Mouse (Mus musculus): Measurements from ENCODE around the gene Hoxa7. TPM values are rescaled to one million over a fixed set of nuclear protein-coding genes. Genes with fewer than 3 reads are reported as not detected.
A peak's percentile ranks its signal among the peaks of the same experiment; 100 is the strongest.

The Hoxa7 gene
- total RNA-seq, 2 experiments from 2014 or later, result not detected

DNA sequence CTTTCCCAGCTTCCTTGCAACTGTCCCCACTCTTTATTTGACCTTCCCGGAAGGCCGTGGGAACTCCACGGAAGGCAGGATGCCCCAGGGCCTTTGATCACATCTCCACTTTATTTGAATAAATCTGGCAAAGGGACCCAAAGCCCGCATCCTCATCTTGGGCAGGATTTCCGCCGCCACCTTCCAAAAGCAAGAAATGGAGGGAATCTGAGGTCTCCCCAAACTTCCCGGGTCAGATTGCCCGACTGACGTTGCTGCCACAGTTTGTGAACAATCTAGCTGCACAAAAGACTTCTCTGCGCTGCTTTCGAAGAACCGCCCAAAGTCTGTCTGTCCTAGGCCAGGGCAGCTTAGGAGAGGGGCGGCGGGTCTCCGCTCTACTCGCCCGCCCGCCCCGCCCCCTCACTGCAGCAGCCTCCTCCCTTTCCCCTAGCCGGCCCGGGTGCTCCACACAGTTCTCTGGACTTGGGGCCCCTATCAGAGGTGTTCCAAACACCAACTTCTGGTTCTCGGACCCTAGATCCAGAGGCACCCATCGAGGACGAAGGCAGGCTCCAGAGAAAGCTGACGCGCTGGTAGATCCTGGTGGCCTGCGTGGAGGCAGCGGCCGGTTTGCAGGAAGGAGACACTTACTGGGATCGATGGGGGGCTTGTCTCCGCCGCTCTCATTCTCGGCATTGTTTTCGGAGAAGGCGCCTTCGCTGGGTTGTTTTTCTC is 3.4 kb upstream of the Hoxa7 start:
- DNase-seq (ENCODE audit: low spot score in 2 of 2), result no peak

DNA sequence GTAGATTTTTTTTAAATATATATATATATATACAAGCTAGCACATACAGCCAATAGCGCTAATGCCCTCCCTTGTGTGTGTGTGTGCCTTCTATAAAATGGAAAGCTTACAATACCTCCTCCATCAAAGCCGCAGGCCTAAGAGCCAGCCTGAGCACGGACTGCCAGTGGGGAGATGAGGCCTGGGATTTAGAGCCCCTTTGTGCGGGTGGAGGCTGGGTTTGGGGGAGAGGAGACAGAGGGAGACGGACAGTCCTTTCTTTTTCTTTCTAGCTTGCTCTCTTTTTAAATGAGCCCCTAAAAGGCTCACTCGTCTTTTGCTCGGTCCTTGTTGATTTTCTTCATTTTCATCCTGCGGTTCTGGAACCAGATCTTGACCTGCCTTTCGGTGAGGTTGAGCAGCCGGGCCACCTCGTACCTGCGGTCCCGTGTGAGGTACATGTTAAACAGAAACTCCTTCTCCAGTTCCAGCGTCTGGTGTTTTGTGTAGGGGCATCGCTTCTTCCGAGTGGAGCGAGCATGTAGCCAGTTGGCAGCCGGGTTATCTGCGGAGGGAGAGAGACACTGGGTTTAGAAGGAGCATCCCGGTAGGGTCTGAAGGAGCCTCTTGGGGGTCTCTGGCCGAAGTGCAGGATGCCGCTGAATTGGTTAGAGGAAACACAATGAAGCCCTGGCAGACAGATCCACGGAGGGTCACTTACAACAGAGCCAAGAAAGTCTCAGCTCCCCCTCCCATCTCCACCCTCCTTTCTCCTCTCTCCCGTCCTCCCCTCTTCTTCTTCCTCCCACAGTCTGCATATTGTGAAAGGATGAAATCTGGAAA is 2.5 kb upstream of the Hoxa7 start:
- no peak for DNase-seq (ENCODE audit: low spot score in 2 of 2)
- H3K4me3 ChIP-seq, result no peak overlapping the region
- H3K27ac ChIP-seq, result no peak overlapping the region
- TF ChIP-seq CTCF (conservative IDR thresholded peaks at IDR 0.05), result no peak

More for the DNA sequence above, 3.4 kb upstream of the Hoxa7 start:
- TF ChIP-seq CTCF (conservative IDR thresholded peaks at IDR 0.05), result no peak
- no peak overlapping the region for H3K4me3 ChIP-seq
- H3K27ac ChIP-seq, result no peak overlapping the region

DNA sequence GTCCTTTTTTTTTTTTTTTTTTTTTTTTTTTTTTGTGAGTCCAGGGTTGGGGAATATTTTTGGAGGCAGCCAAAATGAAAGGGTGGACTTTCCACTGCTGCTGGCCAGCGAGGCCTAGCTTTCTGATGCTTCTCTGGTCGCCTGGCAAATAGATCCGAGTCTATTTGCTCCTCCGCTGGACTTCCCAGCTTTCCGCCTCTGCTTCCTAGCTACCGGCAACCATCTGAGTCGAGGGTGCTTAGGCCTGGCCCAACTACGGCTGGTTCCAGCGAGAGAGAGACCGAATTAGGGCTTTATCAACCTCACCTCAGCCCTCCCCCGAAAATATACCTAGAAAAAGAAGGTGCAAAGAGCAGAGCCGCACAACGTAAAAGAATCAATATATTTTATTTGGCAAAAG is 1.1 kb upstream of the Hoxa7 start:
- no peak for DNase-seq (ENCODE audit: low spot score in 2 of 2)
- Histone ChIP-seq H3K27ac (no peak overlapping the region), H3K4me3 (no peak overlapping the region)
- no peak for TF ChIP-seq CTCF (conservative IDR thresholded peaks at IDR 0.05)

DNA sequence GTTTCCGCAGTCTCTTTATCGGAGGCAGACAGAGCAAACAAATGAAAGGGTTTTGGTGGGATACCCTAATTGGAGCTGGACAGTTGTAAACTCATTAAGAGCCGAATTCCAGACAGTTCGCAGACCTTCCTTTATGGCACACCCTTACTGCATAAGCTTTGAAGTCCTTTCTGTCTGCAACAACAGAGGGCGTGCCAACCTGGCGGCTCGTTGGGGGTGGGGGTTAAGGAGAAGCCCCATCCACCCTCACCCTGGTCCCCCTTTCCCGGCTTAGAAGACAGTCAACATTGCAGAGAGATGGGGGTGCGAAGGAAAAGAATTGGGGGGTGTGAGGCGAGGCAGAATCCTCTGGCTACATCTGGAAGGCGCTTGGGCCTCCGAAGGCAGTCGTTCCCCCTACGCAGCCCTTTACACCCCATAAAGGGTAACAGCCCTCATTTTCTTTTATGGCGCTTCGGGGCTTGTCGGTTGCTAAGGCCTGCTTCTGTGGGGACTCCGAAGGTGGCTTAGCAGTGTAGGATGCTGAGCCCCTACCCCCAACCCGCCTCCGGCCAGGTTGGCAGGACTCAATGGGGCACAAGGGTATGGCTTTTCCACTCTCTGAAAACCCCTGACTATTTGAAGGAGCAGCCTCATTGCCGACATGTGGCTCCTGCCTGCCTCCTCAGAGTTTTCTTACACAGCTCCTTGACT is 485 bp upstream of the Hoxa7 start:
- Histone ChIP-seq H3K27ac (no peak overlapping the region), H3K4me3 (peak overlapping the region; percentile 63; the same call in 1 of the 2 replicates)
- TF ChIP-seq CTCF (conservative IDR thresholded peaks at IDR 0.05), result no peak
- DNase-seq (ENCODE audit: low spot score in 2 of 2), result no peak

DNA sequence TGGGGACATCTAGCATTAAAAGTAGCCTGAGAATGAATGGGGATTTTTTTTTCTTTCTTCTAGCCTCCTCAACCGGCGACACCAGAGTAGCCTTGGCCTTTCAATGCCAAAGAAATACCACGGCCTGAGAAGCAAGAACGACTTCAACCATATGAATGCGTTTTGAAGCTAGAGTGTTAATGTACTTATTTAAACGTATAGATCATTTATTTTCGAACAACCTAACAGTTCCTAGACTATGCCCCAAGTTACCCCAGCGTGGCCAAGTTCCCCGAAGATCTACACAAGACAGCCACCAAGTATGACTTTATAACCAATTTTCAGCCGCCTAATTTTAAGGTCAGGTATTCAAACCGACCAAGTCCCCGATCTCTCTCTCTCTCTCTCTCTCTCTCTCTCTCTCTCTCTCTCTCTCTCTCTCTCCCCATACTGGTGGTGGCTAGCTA is 766 bp downstream of the Hoxa7 start:
- no peak for DNase-seq (ENCODE audit: low spot score in 2 of 2)
- no peak for TF ChIP-seq CTCF (conservative IDR thresholded peaks at IDR 0.05)
- Histone ChIP-seq H3K4me3 (peak overlapping the region; percentile 63; the same call in 1 of the 2 replicates), H3K27ac (no peak overlapping the region)

DNA sequence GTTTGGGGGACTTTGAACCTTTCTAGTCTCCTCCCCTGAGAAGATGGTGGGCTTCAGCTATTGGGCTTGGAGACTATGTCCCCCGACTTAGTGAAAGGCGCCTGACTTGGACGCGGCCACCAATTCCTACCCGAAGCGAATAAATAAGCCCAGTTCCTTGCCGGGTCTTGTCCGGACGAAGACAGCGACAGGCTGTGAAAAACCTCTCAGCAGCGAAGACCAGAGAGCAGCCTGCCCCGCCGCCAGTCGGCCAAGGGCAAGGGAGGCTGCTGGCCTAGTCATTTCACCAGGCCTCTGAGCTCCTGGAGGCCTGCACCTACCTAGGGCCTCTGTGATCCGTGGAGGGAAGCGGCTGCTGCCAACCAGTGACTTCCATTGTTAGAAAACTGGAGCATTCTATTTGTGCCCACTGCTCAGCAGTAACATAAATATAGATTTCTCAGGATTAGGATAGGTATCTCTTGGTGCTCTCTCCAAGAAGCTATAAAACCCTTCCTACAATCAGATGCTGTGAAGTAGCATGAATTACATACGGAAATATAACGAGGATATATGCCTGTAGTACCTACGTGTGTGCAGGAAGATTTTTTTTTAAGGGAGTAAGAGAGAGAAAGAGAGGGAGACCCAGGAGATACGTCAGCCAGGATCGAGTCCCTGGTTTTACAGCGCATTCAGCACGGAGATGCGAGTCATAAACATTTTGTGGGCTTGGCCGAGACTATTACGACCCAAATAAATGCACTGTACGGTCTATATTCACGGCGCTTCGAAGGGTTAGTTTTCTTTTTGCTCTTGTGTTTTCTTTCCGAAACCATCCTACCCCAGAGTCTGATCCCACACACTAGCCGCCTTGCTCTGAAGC is 1.4 kb downstream of the Hoxa7 start:
- H3K4me3 ChIP-seq, result no peak overlapping the region
- no peak overlapping the region for H3K27ac ChIP-seq
- no peak for TF ChIP-seq CTCF (conservative IDR thresholded peaks at IDR 0.05)
- no peak for DNase-seq (ENCODE audit: low spot score in 2 of 2)

DNA sequence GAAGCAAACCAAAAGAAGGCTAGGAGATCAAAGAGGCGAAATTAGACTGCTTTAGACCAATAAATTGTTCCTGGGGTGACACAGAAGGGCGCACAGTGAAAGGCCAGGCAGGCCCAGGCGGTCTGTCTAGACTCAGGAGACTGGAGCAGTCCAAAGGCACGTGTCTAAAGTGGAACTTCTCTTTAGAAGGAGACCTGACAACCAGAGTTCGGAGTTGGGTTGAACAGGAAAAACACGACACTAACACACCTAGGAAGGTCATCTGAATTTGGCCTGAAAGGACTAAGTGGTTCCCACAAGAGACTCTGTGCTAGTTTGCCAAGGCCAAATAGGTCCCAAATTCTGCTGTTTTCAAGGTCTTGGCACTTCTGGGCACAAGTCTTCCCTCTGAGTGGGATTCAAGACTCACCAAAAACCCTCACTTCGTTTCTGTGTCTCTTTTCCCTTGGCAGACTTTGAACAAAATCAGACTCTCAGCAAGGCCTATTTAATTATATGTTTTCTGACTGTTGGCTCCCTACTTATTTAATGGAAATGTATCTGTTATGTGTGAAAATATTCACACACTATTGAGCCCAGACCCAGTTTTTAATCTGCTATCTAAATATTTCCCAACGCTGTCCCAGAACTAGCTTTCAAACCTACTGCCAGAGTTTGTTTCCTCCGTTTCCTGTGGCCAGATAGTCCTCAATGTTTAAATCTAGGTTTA is 2.3 kb downstream of the Hoxa7 start:
- no peak for TF ChIP-seq CTCF (conservative IDR thresholded peaks at IDR 0.05)
- Histone ChIP-seq H3K4me3 (no peak overlapping the region), H3K27ac (no peak overlapping the region)
- DNase-seq (ENCODE audit: low spot score in 2 of 2), result no peak

DNA sequence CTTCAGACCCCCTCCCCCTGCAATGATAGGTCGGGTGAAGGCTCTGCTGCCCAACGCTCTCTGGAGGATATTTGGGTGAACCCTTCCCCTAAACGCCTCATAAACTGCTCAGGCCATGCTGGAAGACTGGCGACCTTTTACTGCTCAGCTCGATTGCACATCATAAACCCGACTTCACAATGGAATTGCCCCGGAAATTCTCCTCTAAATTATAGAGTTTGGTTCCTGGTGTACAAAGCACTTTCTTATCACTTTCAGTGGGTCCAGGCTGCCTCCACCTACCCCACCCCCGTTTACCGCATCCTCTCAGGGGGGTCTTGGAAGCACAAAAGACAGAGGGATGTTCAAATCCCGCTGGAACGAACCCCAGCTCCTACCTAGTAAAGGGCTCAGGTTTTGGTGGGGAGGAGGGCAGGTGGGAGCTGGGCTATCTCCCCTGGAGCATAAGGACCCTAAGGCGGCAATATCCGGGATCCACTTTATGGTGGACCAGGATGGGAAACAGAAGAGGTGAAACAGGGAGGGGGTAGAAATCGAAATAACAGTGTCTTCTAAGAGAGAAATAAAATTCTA is 2.9 kb downstream of the Hoxa7 start:
- H3K27ac ChIP-seq, result no peak overlapping the region
- no peak for DNase-seq (ENCODE audit: low spot score in 2 of 2)
- no peak for TF ChIP-seq CTCF (conservative IDR thresholded peaks at IDR 0.05)
- no peak overlapping the region for H3K4me3 ChIP-seq

DNA sequence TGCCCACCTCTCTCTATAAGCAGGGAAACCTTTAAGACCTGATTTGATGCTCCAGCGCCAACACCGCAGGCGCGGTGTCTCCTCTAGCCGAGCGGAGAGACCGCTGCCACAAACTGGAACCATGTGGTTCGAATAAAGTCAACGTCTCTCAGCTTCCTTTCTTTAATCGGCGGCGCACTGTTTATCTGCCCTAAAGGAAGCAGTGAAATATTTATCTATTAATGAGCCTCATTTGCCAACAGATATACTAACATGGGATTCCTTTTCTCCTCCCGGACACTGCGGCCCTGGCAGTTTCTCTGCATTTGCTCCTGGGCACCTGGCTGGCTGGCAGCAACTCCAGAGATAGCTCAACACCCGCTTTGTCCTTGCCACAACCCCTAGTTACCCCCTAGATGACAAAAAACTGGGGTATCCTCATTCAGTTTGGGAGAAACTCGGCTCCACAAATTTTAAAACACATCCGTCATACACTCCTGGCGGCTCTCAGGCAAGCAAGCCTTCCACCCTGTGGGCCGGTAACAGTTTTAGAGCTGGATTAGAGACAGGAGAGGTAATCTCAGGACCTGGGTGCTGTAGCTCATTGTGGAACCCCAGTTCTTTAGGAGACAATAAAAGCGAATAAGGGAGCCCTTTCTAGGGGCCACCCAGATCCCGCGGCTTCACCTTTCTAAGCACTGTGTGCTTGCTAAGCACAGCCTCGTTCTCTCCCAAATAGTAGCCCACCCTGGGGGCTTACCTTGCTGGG is 3.6 kb downstream of the Hoxa7 start:
- Histone ChIP-seq H3K4me3 (no peak overlapping the region), H3K27ac (no peak overlapping the region)
- TF ChIP-seq CTCF (conservative IDR thresholded peaks at IDR 0.05), result no peak
- no peak for DNase-seq (ENCODE audit: low spot score in 2 of 2)

DNA sequence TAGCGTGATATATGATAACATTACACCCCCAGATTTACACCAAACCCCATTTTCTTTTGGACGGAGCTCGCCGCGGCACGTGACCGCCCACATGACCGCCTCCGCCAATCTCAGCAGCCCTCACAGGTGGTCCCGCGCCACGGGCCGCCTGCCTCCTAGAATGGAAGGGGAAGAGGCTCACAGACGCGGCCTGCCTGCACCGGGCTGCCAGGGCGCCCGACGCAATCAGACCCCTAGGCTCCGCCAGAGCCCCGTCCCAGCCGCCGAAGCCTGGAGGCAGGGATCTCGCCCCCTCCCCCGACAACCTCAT is 4.2 kb downstream of the Hoxa7 start:
- H3K27ac ChIP-seq, result no peak overlapping the region
- no peak overlapping the region for H3K4me3 ChIP-seq
- no peak for TF ChIP-seq CTCF (conservative IDR thresholded peaks at IDR 0.05)
- DNase-seq (ENCODE audit: low spot score in 2 of 2), result no peak

All from layer of hippocampus, adult 2 months (tissue).